Mouse (Mus musculus): Measurements from ENCODE around the gene Dusp12. TPM values are rescaled to one million over a fixed set of nuclear protein-coding genes. Genes with fewer than 3 reads are reported as not detected.

Gene Dusp12
- polyA plus RNA-seq, 1 experiment: 6.1 TPM

- Histone ChIP-seq H3K27ac (replicated peaks; ENCODE audit: low read depth, low read length) (no peak overlapping the region), H3K4me1 (ENCODE audit: control insufficient read depth, insufficient read depth, insufficient read length, low read length) (peaks cover 4% of the 10 kb centered on the region; the same call in 1 of the 2 replicates), H3K4me3 (ENCODE audit: insufficient read depth, low read depth, low read length) (no peak overlapping the region)
Measured at GRCm38 (mm10) chr1:170882915-170883485, 2.3 kb downstream of the Dusp12 start.

- no peaks in the 10 kb centered on the region for H3K4me1 ChIP-seq (ENCODE audit: control insufficient read depth, insufficient read depth, insufficient read length, low read length)
- no peak overlapping the region for H3K27ac ChIP-seq (replicated peaks; ENCODE audit: low read depth, low read length)
- H3K4me3 ChIP-seq (ENCODE audit: insufficient read depth, low read depth, low read length): no peak overlapping the region
Measured at GRCm38 (mm10) chr1:170876906-170877305, 8.4 kb downstream of the Dusp12 start.

GRCm38 (mm10) chr1:170875676-170876075 is 9.7 kb downstream of the Dusp12 start:
- Histone ChIP-seq H3K27ac (replicated peaks; ENCODE audit: low read depth, low read length) (no peak overlapping the region), H3K4me3 (ENCODE audit: insufficient read depth, low read depth, low read length) (no peak overlapping the region), H3K4me1 (ENCODE audit: control insufficient read depth, insufficient read depth, insufficient read length, low read length) (no peaks in the 10 kb centered on the region)

- H3K4me1 ChIP-seq (ENCODE audit: control insufficient read depth, insufficient read depth, insufficient read length, low read length): no peaks in the 10 kb centered on the region
- no peak overlapping the region for H3K27ac ChIP-seq (replicated peaks; ENCODE audit: low read depth, low read length)
- no peak overlapping the region for H3K4me3 ChIP-seq (ENCODE audit: insufficient read depth, low read depth, low read length)
Measured at GRCm38 (mm10) chr1:170871961-170872360, 13.4 kb downstream of the Dusp12 start.

- H3K4me1 ChIP-seq (ENCODE audit: control insufficient read depth, insufficient read depth, insufficient read length, low read length): no peaks in the 10 kb centered on the region
- H3K4me3 ChIP-seq (ENCODE audit: insufficient read depth, low read depth, low read length): no peak overlapping the region
- H3K27ac ChIP-seq (replicated peaks; ENCODE audit: low read depth, low read length): no peak overlapping the region
Measured at GRCm38 (mm10) chr1:170871402-170871801, 13.9 kb downstream of the Dusp12 start.

- 0 out of 2 replicates have a peak, but pooled peaks cover 2% of the 10 kb centered on the region for H3K4me1 ChIP-seq (ENCODE audit: control insufficient read depth, insufficient read depth, insufficient read length, low read length)
- peak overlapping the region; percentile 64 for H3K4me3 ChIP-seq (ENCODE audit: insufficient read depth, low read depth, low read length)
- no peak overlapping the region for H3K27ac ChIP-seq (replicated peaks; ENCODE audit: low read depth, low read length)
Measured at GRCm38 (mm10) chr1:170868905-170869283, 16.4 kb downstream of the Dusp12 start.

- Histone ChIP-seq H3K4me1 (ENCODE audit: control insufficient read depth, insufficient read depth, insufficient read length, low read length) (0 out of 2 replicates have a peak, but pooled peaks cover 2% of the 10 kb centered on the region), H3K4me3 (ENCODE audit: insufficient read depth, low read depth, low read length) (peak overlapping the region; percentile 83), H3K27ac (replicated peaks; ENCODE audit: low read depth, low read length) (peak overlapping the region; percentile 56; the same call in 1 of the 2 replicates)
Measured at GRCm38 (mm10) chr1:170868107-170868904, 17.0 kb downstream of the Dusp12 start.

- Histone ChIP-seq H3K4me3 (ENCODE audit: insufficient read depth, low read depth, low read length) (peak within 1 kb of the TSS; percentile 83), H3K27ac (replicated peaks; ENCODE audit: low read depth, low read length) (peak within 1 kb of the TSS; percentile 73), H3K4me1 (ENCODE audit: control insufficient read depth, insufficient read depth, insufficient read length, low read length) (peaks cover 3% of the 10 kb centered on the region; the same call in 1 of the 2 replicates)
Measured at GRCm38 (mm10) chr1:170867691-170868105, 17.6 kb downstream of the Dusp12 start, which contains the start of gene Atf6. Gene Atf6 (minus strand): TSS chr1:170867771.

GRCm38 (mm10) chr1:170866992-170867690 is 18.2 kb downstream of the Dusp12 start:
- Histone ChIP-seq H3K4me1 (ENCODE audit: control insufficient read depth, insufficient read depth, insufficient read length, low read length) (peaks cover 5% of the 10 kb centered on the region; the same call in 1 of the 2 replicates), H3K4me3 (ENCODE audit: insufficient read depth, low read depth, low read length) (peak overlapping the region; percentile 83), H3K27ac (replicated peaks; ENCODE audit: low read depth, low read length) (peak overlapping the region; percentile 73)

GRCm38 (mm10) chr1:170865406-170865805 is 19.9 kb downstream of the Dusp12 start:
- Histone ChIP-seq H3K27ac (replicated peaks; ENCODE audit: low read depth, low read length) (no peak overlapping the region), H3K4me3 (ENCODE audit: insufficient read depth, low read depth, low read length) (no peak overlapping the region), H3K4me1 (ENCODE audit: control insufficient read depth, insufficient read depth, insufficient read length, low read length) (peaks cover 5% of the 10 kb centered on the region; the same call in 1 of the 2 replicates)

GRCm38 (mm10) chr1:170864754-170865153 is 20.6 kb downstream of the Dusp12 start:
- Histone ChIP-seq H3K4me3 (ENCODE audit: insufficient read depth, low read depth, low read length) (no peak overlapping the region), H3K4me1 (ENCODE audit: control insufficient read depth, insufficient read depth, insufficient read length, low read length) (peaks cover 5% of the 10 kb centered on the region; the same call in 1 of the 2 replicates), H3K27ac (replicated peaks; ENCODE audit: low read depth, low read length) (no peak overlapping the region)

GRCm38 (mm10) chr1:170864234-170864633 is 21.1 kb downstream of the Dusp12 start:
- Histone ChIP-seq H3K4me3 (ENCODE audit: insufficient read depth, low read depth, low read length) (no peak overlapping the region), H3K4me1 (ENCODE audit: control insufficient read depth, insufficient read depth, insufficient read length, low read length) (peaks cover 5% of the 10 kb centered on the region; the same call in 1 of the 2 replicates), H3K27ac (replicated peaks; ENCODE audit: low read depth, low read length) (no peak overlapping the region)

GRCm38 (mm10) chr1:170863033-170863432 is 22.3 kb downstream of the Dusp12 start:
- H3K4me3 ChIP-seq (ENCODE audit: insufficient read depth, low read depth, low read length): no peak overlapping the region
- H3K27ac ChIP-seq (replicated peaks; ENCODE audit: low read depth, low read length): no peak overlapping the region
- peaks cover 5% of the 10 kb centered on the region; the same call in 1 of the 2 replicates for H3K4me1 ChIP-seq (ENCODE audit: control insufficient read depth, insufficient read depth, insufficient read length, low read length)

- H3K4me1 ChIP-seq (ENCODE audit: control insufficient read depth, insufficient read depth, insufficient read length, low read length): peaks cover 5% of the 10 kb centered on the region; the same call in 1 of the 2 replicates
- H3K27ac ChIP-seq (replicated peaks; ENCODE audit: low read depth, low read length): no peak overlapping the region
- H3K4me3 ChIP-seq (ENCODE audit: insufficient read depth, low read depth, low read length): no peak overlapping the region
Measured at GRCm38 (mm10) chr1:170862435-170862717, 23.0 kb downstream of the Dusp12 start.
